Mouse (Mus musculus) spleen, adult 2 months (tissue): Measurements from ENCODE around the gene Hist2h2ac. TPM values are rescaled to one million over a fixed set of nuclear protein-coding genes. Genes with fewer than 3 reads are reported as not detected.

ENCODE experiments used
- DNase-seq, 2 experiments: peaks; one replicate each; pipeline versions ENCODE4 v3.0.0 to v3.0.0-alpha.2; 2012 to 2021; ENCODE audit warnings: low spot score in 2 of 2, low read depth in 1 of 2
- H3K27ac ChIP-seq: fragments of 200-500 bp; 2 replicates; pipeline ENCODE4 v1.5.1; 2012; ENCODE audit warnings: low read length, inconsistent platforms; ENCODE audit not compliant: insufficient read depth
- H3K27me3 ChIP-seq: fragments of 200-500 bp; 2 replicates; pipeline ENCODE4 v1.6.1; 2012; ENCODE audit warnings: mild to moderate bottlenecking, moderate library complexity, low read length, inconsistent platforms; ENCODE audit not compliant: control insufficient read depth, insufficient read depth
- H3K36me3 ChIP-seq: fragments of 200-500 bp; 2 replicates; pipeline ENCODE4 v1.6.1; 2012; ENCODE audit warnings: mild to moderate bottlenecking, low read length, inconsistent platforms; ENCODE audit not compliant: control insufficient read depth, insufficient read depth
- H3K4me1 ChIP-seq: fragments of 200-500 bp; 2 replicates; pipeline ENCODE4 v1.6.1; 2011; ENCODE audit warnings: inconsistent platforms; ENCODE audit not compliant: control insufficient read depth, insufficient read depth, insufficient read length
- H3K4me3 ChIP-seq: fragments of 200-500 bp; 2 replicates; pipeline ENCODE4 v1.5.1; 2011; ENCODE audit warnings: mild to moderate bottlenecking, inconsistent platforms; ENCODE audit not compliant: insufficient read depth, insufficient read length; ENCODE audit errors: extremely low read depth
- CTCF ChIP-seq: fragments of 200-500 bp; IDR thresholded peaks from 2 replicates; pipeline ENCODE4 v1.5.1; 2011; ENCODE audit warnings: mild to moderate bottlenecking, inconsistent platforms; ENCODE audit not compliant: insufficient read depth, insufficient read length, insufficient replicate concordance; ENCODE audit errors: extremely low read depth
- POLR2A ChIP-seq: fragments of 200-500 bp; IDR thresholded peaks from 2 replicates; pipeline ENCODE4 v1.6.1; 2011; ENCODE audit warnings: low read depth, low read length, inconsistent platforms
- WGBS: fragments of 180-500 bp; shearing (Covaris S2); methylation state at CpG from one replicate; pipeline ENCODE4 v1.1.7; 2018; 5-methylcytosine and 5-hydroxymethylcytosine counted together
- polyA plus RNA-seq: library from polyadenylated mRNA; depleted of rRNA; stranded (reverse); fragments of >200 nt; gene quantifications from 2 replicates; pipeline ENCODE4 v1.2.3, GENCODE M21; 2012

The Hist2h2ac gene
- polyA plus RNA-seq, 1 experiment = 31.1 TPM

GRCm38 (mm10) chr3:96235836-96236235 lies 15.2 kb upstream of the Hist2h2ac start:
- no peak for TF ChIP-seq CTCF
- no peak for DNase-seq
- peaks cover 1% of the 10 kb centered on the region; the same call in 1 of the 2 replicates for H3K4me1 ChIP-seq
- H3K4me3 ChIP-seq = no peak overlapping the region
- no peaks in the 10 kb centered on the region for H3K36me3 ChIP-seq
- no peak overlapping the region for H3K27ac ChIP-seq
- H3K27me3 ChIP-seq = no peaks in the 10 kb centered on the region
- 84% methylated on average over 3 of the region's 3 CpGs for WGBS

- DNase-seq = no peak
- no peak overlapping the region for H3K27ac ChIP-seq
- WGBS = 78% methylated on average over 2 of the region's 2 CpGs
- no peak overlapping the region for H3K4me3 ChIP-seq
- H3K4me1 ChIP-seq = no peaks in the 10 kb centered on the region
- TF ChIP-seq POLR2A (no peak), CTCF (no peak)
- no peaks in the 10 kb centered on the region for H3K27me3 ChIP-seq
- no peaks in the 10 kb centered on the region for H3K36me3 ChIP-seq
These were observed 14.2 kb upstream of the Hist2h2ac start for GRCm38 (mm10) chr3:96234914-96235313.

DNA sequence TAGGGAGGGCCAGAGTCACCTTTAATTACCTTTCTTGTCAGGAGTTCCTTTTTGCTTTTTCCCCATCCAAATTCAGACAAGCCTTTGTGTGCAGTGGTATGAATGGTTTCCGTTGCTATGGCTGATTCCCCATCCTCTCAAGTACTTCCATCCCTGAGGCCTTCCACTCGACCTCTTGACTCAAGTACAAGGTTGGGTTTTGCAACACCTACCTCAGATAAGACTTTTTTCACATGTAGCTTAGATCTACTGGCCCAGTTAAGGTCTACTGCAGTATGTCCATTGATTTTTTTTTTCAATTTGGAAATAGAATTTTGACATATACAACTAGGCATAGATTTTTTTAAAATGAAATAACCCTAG lies 11.1 kb upstream of the Hist2h2ac start:
- H3K27ac ChIP-seq = no peak overlapping the region
- no peaks in the 10 kb centered on the region for H3K4me1 ChIP-seq
- no peak for TF ChIP-seq CTCF
- TF ChIP-seq POLR2A = no peak
- no peaks in the 10 kb centered on the region for H3K36me3 ChIP-seq
- DNase-seq = no peak
- no peak overlapping the region for H3K4me3 ChIP-seq
- no peaks in the 10 kb centered on the region for H3K27me3 ChIP-seq
- WGBS = 79% methylated on average over 2 of the region's 2 CpGs

DNA sequence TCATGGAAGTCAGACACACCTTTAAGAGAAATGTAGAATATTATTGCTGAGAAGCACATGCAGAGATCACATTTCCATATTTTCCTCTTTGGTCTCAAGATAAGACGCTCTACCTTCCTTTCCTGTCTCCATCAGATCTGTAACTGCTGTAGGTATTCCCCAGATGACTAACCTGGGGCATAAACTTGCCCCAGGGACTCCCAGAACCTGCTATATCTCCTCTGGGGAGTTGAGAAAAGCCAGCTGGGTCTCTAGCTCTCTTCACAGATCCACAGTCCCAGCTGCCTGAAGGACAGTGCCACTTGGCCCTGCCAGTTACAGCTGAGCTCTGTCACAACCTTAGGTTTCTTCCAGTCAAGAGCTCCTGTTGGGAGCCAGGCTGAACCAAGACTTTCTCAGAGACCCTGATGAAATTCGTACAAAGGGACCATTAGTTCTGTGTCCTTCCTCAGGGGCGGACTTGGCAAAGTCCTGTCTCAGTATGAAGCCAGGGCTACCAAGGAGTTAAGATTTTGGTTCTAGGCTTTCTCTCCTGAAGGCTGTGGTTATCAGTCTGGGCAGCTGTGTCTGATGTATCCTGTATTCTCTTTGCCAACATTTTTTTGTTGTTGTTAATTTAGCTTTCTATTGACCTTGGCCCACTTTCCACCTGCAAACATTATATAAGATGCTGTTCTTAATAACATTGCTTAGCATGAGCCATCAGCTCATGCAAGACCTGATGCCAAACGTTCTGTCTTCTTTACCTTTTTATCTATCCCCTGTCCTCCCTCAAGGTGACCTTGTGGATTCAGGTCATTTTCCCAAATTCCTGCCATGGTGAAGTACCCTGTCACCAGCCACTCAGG lies 10.5 kb upstream of the Hist2h2ac start:
- WGBS = 76% methylated on average over 4 of the region's 4 CpGs
- TF ChIP-seq CTCF (no peak), POLR2A (no peak)
- no peak for DNase-seq
- Histone ChIP-seq H3K36me3 (no peaks in the 10 kb centered on the region), H3K27me3 (no peaks in the 10 kb centered on the region), H3K27ac (no peak overlapping the region), H3K4me1 (no peaks in the 10 kb centered on the region), H3K4me3 (no peak overlapping the region)

GRCm38 (mm10) chr3:96230404-96230803 lies 9.7 kb upstream of the Hist2h2ac start:
- 49% methylated on average over 2 of the region's 2 CpGs for WGBS
- H3K27me3 ChIP-seq = no peaks in the 10 kb centered on the region
- no peak overlapping the region for H3K4me3 ChIP-seq
- H3K36me3 ChIP-seq = no peaks in the 10 kb centered on the region
- H3K4me1 ChIP-seq = no peaks in the 10 kb centered on the region
- TF ChIP-seq POLR2A (no peak), CTCF (no peak)
- no peak for DNase-seq
- H3K27ac ChIP-seq = no peak overlapping the region

DNA sequence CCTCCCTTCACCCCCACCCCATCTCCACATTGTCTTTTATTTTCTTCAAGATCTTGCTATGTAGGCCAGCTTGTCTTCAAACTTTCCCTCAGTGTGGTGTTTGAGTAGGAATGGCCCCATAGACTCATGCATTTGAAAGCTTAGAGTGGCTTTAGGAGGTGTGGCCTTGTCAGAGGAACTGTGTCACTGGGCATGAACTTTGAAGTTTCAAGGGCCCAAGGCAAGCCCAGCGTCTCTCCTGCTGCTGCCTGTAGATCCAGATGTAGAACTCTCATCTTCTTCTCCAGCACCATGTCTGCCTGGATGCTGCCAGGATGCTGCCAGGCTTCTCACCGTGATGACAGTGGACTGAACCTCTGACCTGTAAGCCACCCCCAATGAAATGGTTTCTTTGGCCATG lies 8.1 kb upstream of the Hist2h2ac start:
- WGBS = 82% methylated on average over 2 of the region's 2 CpGs
- no peaks in the 10 kb centered on the region for H3K27me3 ChIP-seq
- no peak for DNase-seq
- H3K4me3 ChIP-seq = no peak overlapping the region
- H3K4me1 ChIP-seq = no peaks in the 10 kb centered on the region
- no peak overlapping the region for H3K27ac ChIP-seq
- H3K36me3 ChIP-seq = no peaks in the 10 kb centered on the region
- no peak for TF ChIP-seq CTCF
- no peak for TF ChIP-seq POLR2A
